Mouse (Mus musculus) embryo, embryonic 11.5 days (tissue): ENCODE data around the gene Irf2bp1.

Source experiments
- DNase-seq: peaks from one replicate; pipeline ENCODE4 v3.0.0-alpha.2; 2012; ENCODE audit warnings: low read depth, low spot score

The Irf2bp1 gene

GRCm38 (mm10) chr7:19000421-19000820 lies 3.4 kb upstream of the Irf2bp1 start:
- DNase-seq, result no peak

- no peak for DNase-seq
Observed at GRCm38 (mm10) chr7:19001066-19001806, 2.6 kb upstream of the Irf2bp1 start.

- DNase-seq, result no peak
Observed at GRCm38 (mm10) chr7:19001807-19002085, 2.1 kb upstream of the Irf2bp1 start.

- DNase-seq, result no peak
Observed at GRCm38 (mm10) chr7:19002115-19002514, 1.7 kb upstream of the Irf2bp1 start.

- DNase-seq, result peak; percentile 73
Observed at GRCm38 (mm10) chr7:19002848-19003498, 871 bp upstream of the Irf2bp1 start.

- no peak for DNase-seq
Observed at GRCm38 (mm10) chr7:19004631-19005079, 811 bp downstream of the Irf2bp1 start.

GRCm38 (mm10) chr7:19005417-19006121 lies 1.7 kb downstream of the Irf2bp1 start:
- DNase-seq, result no peak

GRCm38 (mm10) chr7:19006476-19006875 lies 2.6 kb downstream of the Irf2bp1 start:
- peak; percentile 82 for DNase-seq

GRCm38 (mm10) chr7:19007026-19007977 lies 3.5 kb downstream of the Irf2bp1 start:
- DNase-seq, result no peak

- no peak for DNase-seq
Observed at GRCm38 (mm10) chr7:19010581-19010980, 6.7 kb downstream of the Irf2bp1 start.

GRCm38 (mm10) chr7:19012025-19012621 lies 8.3 kb downstream of the Irf2bp1 start:
- DNase-seq, result no peak

GRCm38 (mm10) chr7:19012882-19013281 lies 9.0 kb downstream of the Irf2bp1 start:
- no peak for DNase-seq

- no peak for DNase-seq
Observed at GRCm38 (mm10) chr7:19014452-19014851, 10.6 kb downstream of the Irf2bp1 start.

- DNase-seq, result no peak
Observed at GRCm38 (mm10) chr7:19016042-19016441, 12.2 kb downstream of the Irf2bp1 start.

- no peak for DNase-seq
Observed at GRCm38 (mm10) chr7:19017909-19018308, 14.1 kb downstream of the Irf2bp1 start.

GRCm38 (mm10) chr7:19021048-19021447 lies 17.2 kb downstream of the Irf2bp1 start:
- DNase-seq, result no peak

- no peak for DNase-seq
Observed at GRCm38 (mm10) chr7:19022189-19022958, 18.5 kb downstream of the Irf2bp1 start.

GRCm38 (mm10) chr7:19023357-19023814 lies 19.5 kb downstream of the Irf2bp1 start, which contains the start of gene Foxa3:
TSS of gene Foxa3 (minus strand) at chr7:19023538.
- DNase-seq, result no peak

- DNase-seq, result peak; percentile 94
Observed at GRCm38 (mm10) chr7:19024096-19024506, 20.3 kb downstream of the Irf2bp1 start, which contains the start of gene Sympk. TSS of gene Sympk (plus strand) at chr7:19024377.
